Mouse (Mus musculus): Measurements from ENCODE around the gene Fgfr4. TPM values are rescaled to one million over a fixed set of nuclear protein-coding genes. Genes with fewer than 3 reads are reported as not detected.
A peak's percentile ranks its signal among the peaks of the same experiment; 100 is the strongest.

Gene Fgfr4
- 1 to 10 TPM; 2.4 to 3.1 TPM for total RNA-seq (2021)
- long read RNA-seq, experiment 1: 0 reads
- long read RNA-seq, experiment 2, partial matches to known transcripts: 2 of 5 reads
- long read RNA-seq, experiment 2, other reads (novel, unspliced or antisense): 1 of 5 reads

DNA sequence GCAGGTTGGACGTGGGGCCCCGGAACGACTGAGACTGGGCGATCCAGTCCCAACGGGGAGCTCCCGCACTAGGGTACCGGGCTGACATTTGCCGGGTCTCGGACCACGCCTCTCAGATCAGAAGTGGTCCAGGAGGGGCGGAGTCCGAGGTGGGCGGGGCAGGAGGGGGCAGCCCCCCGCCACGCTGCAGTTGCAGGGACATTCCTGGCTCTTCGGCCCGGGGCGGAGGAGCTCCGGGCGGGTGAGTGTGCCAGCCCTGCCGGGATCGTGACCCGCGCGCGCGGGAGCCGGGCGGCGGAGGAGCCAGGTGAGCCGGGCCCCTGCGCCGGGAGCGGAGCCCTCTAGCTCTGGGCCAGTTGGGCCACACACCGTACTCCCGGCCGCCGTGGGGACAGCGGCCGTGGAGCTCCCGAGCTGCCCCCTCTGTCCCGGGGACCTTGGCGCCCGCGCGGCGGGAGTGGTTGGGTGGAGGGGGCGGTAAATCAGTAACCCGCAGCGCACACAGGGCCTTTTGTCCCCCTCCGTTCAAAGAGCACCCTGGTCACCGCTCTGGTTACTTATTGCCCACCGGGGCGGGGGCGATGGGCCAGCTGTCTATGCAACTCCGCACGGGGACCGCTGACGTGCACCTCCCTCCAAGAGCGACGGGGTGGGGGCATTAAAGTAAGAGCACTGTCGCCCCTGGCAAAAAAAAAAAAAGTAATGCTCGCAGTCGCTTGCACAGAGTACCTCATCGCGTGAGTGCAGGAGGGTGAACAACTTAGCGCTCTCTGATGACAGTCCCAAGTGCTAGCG lies at the start of gene Fgfr4:
TSS of gene Fgfr4 (plus strand) at position 20 of the 795 bp plus-strand sequence.
- DNase-seq: peak; percentile 47

DNA sequence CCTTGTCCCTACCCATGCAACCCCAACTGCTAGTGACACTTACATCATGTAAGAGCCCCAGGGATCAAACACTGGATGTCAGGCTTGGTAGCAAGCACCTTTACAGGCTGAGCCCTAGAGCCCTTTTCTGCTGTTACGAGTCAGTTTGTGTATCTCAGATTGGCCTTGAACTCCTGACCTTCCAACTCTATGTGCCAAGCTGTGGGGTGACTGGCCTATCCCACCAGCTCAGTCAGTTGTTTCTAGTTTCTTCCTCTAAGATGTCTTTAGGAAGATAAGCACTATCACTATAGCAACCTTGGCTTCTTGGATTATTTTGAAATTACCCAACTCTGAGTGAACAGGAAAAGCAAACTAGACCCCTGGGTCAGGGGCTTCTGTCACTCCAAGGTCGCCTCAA lies 49.1 kb upstream of the Fgfr4 start:
- DNase-seq: no peak

DNA sequence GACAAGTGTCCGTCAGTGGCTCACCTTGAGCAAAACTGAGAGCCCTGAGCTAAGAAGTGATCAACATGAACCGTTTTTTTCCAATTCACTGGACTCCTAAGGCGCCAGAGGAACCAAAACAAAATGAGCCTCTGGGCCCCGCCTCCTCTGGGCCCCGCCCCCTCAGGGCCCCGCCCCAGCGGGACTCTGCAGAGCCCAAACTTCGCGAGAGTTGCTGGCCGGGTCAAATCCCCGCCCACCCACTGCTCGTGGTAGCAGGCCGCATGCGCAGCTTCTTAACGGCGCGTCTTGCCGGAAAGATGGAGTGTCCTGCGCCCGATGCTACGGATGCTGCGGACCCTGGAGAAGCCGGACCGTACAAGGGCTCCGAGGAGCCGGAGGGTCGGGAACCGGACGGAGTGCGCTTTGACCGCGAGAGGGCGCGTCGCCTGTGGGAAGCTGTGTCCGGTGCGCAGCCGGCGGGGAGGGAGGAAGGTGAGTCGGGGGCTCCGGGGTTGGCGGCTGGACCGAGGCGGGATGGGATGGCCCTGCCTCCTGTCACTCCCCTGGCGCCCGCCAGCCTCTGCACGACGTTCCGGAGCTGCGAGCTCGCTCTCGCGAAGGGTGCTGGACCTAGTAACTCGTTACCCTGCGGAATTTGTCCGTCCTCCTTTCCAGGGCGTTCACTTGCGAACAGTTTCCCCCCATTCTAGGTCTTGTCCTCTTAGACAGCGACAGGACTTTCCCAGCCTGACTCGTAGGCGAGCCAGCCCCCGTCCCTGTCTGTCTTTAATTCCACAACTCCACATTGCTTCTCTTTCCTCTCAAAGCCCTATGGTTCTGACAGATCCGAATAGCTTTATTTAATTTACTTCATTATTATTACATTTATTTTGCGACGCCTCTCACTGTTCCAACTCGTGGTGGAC lies 47.1 kb upstream of the Fgfr4 start, which contains the start of gene Zfp346:
TSS of gene Zfp346 (plus strand) at position 267 of the 908 bp plus-strand sequence.
- peak; percentile 96 for DNase-seq

DNA sequence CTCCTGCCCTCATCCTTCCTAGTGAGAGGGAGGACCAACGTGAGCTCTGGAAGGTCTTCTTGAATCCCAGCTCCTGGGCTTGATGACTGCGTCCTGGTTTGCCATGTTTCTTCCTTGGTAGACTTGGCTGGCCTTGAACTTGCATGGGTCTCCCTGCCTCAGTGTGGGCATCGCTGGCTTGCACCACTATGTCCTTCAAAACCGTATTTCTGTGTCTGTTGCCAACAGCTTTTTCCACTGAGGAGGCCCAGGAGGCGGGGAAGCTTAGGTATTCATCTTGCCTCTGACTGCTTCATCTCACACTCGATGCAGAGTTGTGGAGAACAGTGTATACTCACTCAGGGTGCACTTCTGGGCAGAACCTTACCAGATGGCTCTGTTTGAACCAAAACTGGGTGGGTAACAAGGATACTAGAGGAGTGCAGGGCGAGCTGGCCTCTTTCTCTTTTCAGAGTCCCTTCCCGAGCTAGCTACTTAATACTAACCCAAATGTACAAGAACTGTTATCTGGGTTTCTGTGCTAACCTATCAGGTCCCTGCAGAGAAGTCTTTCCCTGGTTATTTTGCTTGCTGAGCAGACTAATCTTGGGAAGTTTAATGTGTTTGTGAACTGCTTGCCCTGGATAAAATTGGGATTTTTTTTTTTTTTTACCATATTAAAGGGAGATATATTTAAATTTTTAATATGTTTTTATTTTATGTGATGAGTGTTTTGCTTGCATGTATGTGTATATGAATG lies 46.3 kb upstream of the Fgfr4 start:
- DNase-seq: no peak

DNA sequence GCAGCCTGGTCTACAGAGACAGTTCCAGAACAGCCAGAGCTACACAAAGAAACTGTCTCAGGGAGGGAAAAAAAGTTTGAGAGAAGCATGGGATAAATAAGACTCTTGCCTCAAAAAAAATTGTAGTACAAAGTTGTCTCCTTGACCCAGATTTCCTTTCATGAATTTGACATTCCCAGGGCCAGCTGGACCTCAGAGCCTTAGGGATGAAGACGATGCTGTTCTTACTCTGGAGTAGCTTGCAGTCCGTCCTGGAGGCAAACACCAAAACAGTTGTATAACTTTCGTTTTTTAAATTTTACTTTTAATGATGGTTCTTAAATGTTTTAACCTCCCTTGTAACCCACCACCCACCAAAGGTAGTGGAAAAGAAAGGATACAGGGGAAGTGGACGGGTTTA lies 45.3 kb upstream of the Fgfr4 start:
- DNase-seq: no peak

DNA sequence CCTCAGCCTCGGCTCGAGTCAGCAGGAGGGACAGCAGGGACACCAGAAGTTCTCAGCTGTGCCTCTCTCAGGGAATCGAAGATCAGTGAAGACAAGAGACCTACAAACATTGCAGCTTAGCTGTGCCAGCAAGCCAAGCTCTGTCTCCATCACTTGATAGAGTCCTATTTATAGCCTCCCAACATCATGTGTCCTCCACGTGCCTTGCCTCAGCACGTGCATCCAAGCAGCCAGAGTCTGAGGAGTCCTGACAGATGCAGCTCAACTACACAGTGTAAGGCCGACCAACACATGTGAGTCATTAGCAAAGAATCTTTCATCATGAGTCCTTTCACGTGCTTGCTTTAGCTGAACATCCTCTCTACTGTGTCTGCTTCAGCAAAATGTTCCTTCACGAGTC lies 44.7 kb upstream of the Fgfr4 start:
- DNase-seq: peak; percentile 11

DNA sequence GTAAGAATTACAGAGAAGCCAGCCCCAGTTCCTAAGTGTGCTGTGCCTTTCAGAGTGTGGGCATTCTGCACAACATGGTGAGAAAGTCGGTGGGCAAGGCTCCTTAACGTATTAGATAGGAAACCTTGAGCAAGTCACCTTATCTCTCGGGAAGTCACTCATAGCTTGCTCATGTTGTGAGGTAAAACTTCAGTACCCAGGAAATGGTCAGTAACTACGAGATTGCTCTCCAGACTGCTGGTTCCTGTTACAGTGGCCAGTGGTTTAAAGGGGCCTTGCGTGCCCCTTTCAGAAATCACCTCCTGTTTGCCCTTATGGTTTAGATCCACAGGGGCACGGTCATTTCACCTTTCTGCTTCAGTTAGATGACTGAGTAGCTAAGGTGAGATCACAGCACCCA lies 38.1 kb upstream of the Fgfr4 start:
- no peak for DNase-seq

DNA sequence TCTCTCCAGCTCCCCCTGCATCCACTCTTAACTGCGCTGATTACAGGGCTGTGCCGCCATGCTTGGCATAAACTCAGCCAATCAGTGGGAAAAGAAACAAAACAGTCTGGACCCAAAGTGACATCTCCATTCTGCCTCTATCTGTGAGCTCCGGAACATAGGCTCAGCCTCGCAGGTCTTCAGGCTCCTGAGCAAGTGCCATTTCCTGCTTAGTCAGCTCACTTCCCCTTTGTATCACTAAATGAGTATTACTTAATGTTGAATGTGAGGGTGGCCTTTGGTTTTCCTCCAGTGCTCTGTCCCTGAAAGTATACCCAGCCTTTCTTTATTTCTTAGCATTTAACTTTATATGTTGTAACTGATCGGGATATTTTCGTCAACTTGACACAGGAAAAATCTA lies 27.5 kb upstream of the Fgfr4 start:
- no peak for DNase-seq

DNA sequence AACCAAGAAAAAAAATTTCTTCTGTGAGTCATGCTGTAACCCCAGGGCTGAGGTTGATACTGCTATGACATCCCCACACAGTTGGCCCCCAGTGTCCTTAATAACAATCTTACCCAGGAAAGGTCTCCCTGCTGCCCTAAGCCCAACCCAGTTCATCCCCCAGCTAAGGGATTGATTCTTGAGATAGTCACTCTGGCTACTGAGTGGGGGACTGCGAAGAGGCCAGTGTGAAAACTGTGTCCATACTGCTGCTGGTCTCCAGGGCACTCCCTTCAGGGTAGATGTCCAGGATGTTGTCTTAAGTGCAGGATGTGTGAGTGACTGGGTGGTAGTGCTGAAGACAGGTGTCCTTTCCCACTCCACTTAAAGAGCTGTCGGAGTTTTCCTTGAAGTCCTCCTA lies 19.0 kb upstream of the Fgfr4 start, which contains the start of gene Gm17617:
TSS of gene Gm17617 (minus strand) at position 101 of the 400 bp plus-strand sequence.
- no peak for DNase-seq

DNA sequence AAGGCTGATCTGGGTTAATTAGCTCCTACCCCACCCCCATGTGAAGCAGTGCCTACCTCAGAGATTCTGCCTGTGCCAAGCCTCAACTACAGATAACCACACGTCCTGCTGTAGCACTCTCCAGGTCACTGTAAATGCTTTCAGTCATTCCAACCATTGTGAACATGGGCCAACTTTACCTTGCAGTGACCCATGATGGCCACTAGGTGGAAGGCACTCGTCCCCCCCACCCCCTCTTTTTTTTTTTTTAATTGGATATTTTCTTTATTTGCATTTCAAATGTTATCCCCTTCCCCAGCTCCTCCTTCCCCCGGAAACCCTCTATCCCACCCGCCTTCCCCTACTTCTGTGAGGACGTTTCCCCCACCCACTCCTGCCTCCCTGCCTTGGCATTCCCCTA lies 17.1 kb upstream of the Fgfr4 start:
- no peak for DNase-seq

DNA sequence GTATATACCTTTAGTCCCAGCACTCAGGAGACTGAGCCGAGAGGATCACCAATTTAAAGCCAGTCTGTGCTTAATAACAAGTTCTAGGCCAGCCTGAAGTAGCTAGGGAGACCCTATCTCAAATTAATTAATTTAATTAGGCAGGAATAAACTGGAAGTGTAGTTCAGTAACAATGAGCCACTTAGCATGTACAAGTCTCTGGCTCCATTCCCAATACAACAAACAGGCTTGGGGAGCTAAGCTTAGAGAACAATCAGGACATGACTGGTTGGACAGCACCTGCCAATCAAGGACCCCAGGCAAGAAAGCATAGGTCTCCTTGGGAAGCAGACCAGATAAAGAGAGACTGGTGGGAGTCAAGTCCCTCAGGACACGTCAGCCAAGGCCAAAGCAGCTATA lies 12.2 kb upstream of the Fgfr4 start:
- DNase-seq: no peak

DNA sequence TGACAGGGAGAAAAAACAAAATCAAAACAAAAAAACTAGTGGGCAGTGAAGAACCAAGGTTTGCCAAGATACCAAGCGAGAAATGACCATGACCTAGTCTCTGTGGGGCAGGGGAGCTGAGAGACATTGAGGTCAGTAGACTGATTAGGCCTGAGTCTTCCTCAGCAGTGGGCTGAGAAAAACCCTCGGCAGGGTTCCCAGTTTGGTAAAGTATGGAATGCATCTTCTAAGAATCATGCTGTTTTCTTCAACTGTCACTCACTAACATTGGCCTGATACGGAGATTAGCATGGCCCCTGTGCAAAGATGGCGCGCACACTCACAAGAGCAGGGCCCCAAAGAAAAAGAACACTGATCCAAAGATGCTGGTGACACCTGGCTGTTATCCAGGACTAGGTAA lies 1.5 kb downstream of the Fgfr4 start:
- DNase-seq: no peak

DNA sequence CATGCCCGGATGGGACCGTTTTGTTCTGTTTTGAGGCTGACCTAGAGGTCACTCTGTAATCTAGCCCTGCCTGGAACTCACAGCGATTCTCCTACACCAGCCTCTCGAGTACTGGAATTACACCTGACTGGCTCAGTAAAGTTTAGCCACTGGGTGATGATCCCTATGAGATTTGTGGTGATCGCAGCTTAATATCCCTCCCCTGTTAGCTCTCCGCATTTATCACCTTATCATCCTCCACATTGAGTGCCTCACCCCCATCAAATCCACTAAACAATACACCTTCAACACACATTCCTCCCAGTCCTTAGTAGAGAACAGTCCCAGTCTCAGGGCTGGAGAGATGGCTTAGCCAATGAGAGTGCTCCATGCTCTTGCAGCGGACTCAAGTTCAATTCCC lies 9.9 kb downstream of the Fgfr4 start:
- DNase-seq: no peak

DNA sequence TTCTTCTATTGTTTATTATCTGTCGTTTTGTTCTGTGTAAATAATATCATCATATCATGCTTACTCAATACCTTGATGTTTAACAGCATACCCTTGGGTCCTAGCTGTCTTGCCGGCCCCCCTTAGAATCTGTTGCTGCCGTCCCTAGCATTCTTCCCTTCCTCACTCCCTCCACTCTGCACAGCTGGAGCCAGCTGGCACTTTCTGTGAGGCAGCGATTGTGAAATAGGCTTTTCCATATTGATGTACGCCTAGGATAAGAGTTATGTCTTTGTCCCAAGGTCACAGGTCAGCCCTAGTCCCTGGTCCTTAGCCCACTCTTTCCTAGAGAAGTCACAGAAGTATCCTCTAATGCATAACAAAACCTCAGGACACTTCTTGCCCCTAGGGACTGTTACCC lies 11.1 kb downstream of the Fgfr4 start:
- no peak for DNase-seq

DNA sequence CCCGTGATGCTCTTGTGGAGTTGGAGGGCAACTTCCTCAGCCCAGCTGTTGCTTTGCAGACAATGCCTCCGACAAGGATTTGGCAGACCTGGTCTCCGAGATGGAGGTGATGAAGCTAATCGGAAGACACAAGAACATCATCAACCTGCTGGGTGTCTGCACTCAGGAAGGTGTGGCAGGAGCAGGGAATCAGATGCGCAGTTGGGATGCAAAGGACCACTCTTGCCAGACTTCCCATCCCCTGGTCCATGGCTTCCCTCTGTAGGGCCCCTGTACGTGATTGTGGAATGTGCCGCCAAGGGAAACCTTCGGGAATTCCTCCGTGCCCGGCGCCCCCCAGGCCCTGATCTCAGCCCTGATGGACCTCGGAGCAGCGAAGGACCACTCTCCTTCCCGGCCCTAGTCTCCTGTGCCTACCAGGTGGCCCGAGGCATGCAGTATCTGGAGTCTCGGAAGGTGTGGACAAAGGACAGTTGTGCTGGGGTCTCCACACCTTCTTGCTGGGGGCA lies 13.4 kb downstream of the Fgfr4 start:
- no peak for DNase-seq

DNA sequence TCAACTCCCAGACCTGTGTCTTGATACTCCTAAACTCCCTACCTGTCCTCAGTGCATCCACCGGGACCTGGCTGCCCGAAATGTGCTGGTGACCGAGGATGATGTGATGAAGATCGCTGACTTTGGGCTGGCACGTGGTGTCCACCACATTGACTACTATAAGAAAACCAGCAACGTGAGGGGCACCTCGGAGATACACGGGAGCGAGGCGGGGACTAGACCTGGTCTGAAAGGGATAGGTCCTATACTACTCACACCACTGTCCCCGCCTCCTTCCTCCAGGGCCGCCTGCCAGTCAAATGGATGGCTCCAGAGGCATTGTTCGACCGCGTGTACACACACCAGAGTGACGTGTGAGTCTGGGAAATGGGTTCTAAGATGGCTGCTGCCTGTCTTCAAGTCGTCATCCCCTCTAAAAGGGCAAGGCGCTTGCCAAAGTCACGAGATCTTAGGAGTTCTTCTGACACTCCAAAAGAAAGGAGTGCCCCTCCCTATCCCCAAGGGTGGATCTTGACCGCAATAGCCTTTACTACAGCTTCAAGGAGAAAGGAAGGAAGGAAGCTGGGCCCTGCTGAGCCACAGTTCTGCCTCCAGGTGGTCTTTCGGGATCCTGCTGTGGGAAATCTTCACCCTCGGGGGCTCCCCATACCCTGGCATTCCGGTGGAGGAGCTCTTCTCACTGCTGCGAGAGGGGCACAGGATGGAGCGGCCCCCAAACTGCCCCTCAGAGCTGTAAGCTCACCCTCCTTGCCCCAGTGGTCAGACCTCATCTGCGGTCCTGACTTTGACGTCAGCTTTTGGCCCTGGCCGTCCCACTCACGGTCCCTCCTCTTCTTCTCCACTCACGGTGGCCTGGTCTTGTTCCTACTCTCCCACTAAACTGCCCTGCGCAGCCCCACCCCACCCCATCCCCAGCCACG lies 14.6 kb downstream of the Fgfr4 start:
- no peak for DNase-seq

DNA sequence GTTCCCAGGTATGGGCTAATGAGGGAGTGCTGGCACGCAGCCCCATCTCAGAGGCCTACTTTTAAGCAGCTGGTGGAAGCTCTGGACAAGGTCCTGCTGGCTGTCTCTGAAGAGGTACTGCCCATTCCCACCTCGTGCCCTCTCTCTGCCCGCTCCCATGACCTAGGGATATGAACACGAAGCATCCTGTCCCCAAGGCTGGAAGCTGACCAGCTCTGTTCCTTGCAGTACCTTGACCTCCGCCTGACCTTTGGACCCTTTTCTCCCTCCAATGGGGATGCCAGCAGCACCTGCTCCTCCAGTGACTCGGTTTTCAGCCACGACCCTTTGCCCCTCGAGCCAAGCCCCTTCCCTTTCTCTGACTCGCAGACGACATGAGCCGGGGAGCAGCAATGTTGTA lies 15.4 kb downstream of the Fgfr4 start:
- DNase-seq: no peak

DNA sequence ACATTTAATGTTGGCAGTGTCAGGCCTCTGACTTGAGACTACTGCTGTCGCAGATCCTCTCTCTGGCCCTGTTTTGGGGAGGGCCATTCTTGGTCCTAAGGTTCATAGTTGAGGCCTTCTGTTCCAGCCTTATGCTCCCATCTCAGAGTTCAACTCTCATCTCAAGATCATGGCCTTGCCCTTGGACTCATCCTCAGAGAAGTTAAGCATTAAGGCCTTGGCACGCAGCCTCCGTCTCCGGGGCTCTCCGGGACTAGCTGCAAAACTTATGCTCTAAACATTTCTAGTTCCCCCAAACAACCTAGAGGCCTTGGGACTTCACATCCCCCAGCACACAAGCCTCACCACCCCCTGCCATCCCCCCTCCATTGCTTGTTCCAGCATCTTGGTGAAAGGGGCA lies 15.8 kb downstream of the Fgfr4 start:
- no peak for DNase-seq

DNA sequence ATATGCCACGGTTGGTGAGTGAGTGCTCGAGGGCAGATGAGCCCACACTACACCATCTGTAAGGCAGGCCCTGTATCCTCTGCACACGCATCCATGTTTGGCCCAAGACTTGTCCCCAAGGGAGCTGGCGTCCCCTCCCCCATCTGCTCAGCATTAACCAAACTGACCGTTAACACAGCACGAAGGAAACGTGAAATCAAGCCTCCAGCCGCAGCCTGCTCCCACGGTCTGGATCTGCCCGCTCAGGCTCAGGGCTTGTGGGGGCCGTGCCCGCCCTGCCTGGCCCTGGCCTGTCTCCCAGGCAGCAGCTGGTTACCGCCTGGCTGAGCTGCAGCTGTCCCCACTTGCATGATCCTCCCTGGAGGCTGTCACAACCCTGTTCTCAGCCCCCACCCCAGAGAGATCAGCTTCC lies 16.5 kb downstream of the Fgfr4 start:
- peak; percentile 90 for DNase-seq

DNA sequence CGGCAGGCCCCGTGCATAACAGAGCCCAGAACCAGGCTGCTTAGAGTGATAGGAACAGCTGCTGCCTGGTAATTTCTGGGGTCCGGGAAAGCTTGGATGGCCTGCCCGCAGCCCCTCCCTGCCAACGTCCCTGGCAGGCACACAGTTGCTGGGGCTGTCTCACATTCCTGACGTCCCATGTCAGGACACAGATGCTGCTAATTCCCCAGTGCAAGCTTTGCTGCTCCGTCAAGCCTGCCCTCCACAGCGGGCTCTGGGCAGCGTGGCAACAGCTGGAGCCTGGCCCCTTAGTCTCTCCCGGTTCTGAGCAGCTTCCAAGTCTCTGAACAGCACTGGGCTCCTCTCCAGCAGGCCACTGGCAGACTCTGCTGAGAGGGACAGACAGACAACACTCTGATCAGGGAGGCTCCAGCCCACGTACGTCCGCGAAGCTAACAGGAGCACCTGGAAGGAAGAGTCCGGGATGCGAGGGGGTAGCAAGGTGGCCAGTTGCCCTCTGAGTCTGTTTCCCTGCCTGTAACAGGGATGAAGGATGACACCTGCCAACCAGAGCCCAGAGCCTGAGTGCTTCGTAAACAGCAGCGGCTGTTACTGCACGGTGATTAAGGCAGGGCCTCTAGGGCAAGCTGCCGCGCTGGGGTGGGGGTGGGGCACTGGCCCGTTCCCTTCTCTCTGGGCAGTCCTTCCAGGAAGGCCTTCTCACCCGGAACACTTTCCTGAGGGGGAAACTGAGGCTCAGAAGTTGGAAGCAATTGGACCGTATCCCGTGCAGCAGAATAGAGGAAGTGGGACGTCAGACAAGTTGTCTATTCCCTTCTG lies 19.3 kb downstream of the Fgfr4 start:
- peak; percentile 83 for DNase-seq
